ENCODE assay signal across 8 mouse cellular contexts in the genomic region with DNA sequence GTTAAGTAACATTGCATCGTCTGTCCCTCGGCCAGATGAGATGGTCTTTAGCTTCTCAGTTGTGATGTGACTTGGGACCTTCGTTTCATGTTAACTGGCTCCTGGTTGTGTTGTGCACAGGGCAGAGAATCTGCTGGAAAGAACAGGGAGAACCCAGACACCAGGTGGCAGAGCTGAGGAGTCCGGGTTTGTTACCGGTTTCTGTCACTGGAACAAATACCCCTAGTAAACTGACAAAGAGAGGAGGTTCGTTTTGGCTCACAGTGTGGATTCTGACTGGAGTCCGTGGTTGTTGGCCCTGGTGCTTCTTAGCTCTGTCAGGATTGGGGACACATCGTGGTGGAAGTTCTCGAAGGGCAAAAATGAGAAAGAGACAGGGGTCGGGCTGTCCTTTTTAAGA. TPM values are rescaled to one million over a fixed set of nuclear protein-coding genes. Genes with fewer than 3 reads are reported as not detected.
DNase-seq lines count a peak whose midpoint lies in the region; ATAC-seq and TF ChIP-seq lines count a peak whose summit lies in the region.

No protein-coding gene starts in this region.

- H3K4me3 ChIP-seq in lung, adult 2 months (replicated peaks; ENCODE audit: extremely low read depth, low read depth, low read length) = no peak overlapping the region
- H3K4me3 ChIP-seq in kidney, embryonic 15.5 days (replicated peaks) = peak overlapping the region; percentile 20; the same call in 1 of the 2 replicates
- no peak overlapping the region for H3K4me3 ChIP-seq in forebrain, embryonic 16.5 days (replicated peaks; ENCODE audit: low read length)

- 34% methylated on average over 10 of the region's 10 CpGs for WGBS in lung, adult 2 months
- WGBS in kidney, embryonic 15.5 days = 43% methylated on average over 10 of the region's 10 CpGs
- WGBS in forebrain, embryonic 16.5 days = 58% methylated on average over 10 of the region's 10 CpGs

- no peak for TF ChIP-seq POLR2A in lung, adult 2 months (IDR thresholded peaks at IDR 0.05; ENCODE audit: borderline replicate concordance, extremely low read depth, low read depth, low read length)

- no peak for ATAC-seq in kidney, embryonic 15.5 days (replicated peaks; ENCODE audit: low FRiP score)
- no peak for ATAC-seq in forebrain, embryonic 16.5 days

- no peaks in the 10 kb centered on the region for H3K27me3 ChIP-seq in kidney, embryonic 15.5 days
- peaks cover 21% of the 10 kb centered on the region for H3K27me3 ChIP-seq in forebrain, embryonic 16.5 days (replicated peaks; ENCODE audit: control insufficient read depth, insufficient read depth, low read length)

- H3K4me2 ChIP-seq in kidney, embryonic 15.5 days = peak overlapping the region; percentile 45
- no peak overlapping the region for H3K4me2 ChIP-seq in forebrain, embryonic 16.5 days (ENCODE audit: low read length)

- DNase-seq in adrenal gland, postnatal 10 days = peak; percentile 70
- DNase-seq in adrenal gland, postnatal 4 days (ENCODE audit: low spot score in 2 of 2) = no peak
- peak; percentile 43 to 54 for DNase-seq in lung, adult 18-20 months
- no peak for DNase-seq in lung, adult 2 months
- DNase-seq in right cerebral cortex, postnatal 25 days = peak; percentile 39
- no peak for DNase-seq in natural killer cell, adult 2 months (ENCODE audit: low spot score in 2 of 2)

- TF ChIP-seq CTCF in lung, adult 2 months (IDR thresholded peaks at IDR 0.05; ENCODE audit: insufficient read depth, low read length) = no peak

- H3K27ac ChIP-seq in kidney, embryonic 15.5 days = peak overlapping the region; percentile 41
- H3K27ac ChIP-seq in forebrain, embryonic 16.5 days (ENCODE audit: low read length) = no peak overlapping the region

- no peaks in the 10 kb centered on the region for H3K9me3 ChIP-seq in kidney, embryonic 15.5 days (replicated peaks)
- H3K9me3 ChIP-seq in forebrain, embryonic 16.5 days (ENCODE audit: control insufficient read depth, low read length) = no peaks in the 10 kb centered on the region

- no peaks in the 10 kb centered on the region for H3K36me3 ChIP-seq in kidney, embryonic 15.5 days
- no peaks in the 10 kb centered on the region for H3K36me3 ChIP-seq in forebrain, embryonic 16.5 days (ENCODE audit: control insufficient read depth, insufficient read depth)

- H3K4me1 ChIP-seq in lung, adult 2 months (ENCODE audit: control insufficient read depth, insufficient read depth, low read length) = peaks cover 10% of the 10 kb centered on the region; the same call in 1 of the 2 replicates
- H3K4me1 ChIP-seq in kidney, embryonic 15.5 days = peaks cover 62% of the 10 kb centered on the region
- peaks cover 18% of the 10 kb centered on the region for H3K4me1 ChIP-seq in forebrain, embryonic 16.5 days (replicated peaks; ENCODE audit: control insufficient read depth, insufficient read depth, low read length)

- H3K9ac ChIP-seq in kidney, embryonic 15.5 days = no peak overlapping the region
- H3K9ac ChIP-seq in forebrain, embryonic 16.5 days (replicated peaks; ENCODE audit: low read depth, low read length) = no peak overlapping the region

RNA-seq across cellular contexts. Expression of gene Itga9, which starts 3.6 kb away (rescaled TPM):
- total RNA-seq in adrenal gland, postnatal 10 days (2021) = 10 to 100 TPM; 41.6 to 56.8 TPM
- total RNA-seq in adrenal gland, postnatal 4 days (2021) = 100 to 1,000 TPM in 1 of 2 experiments, 10 to 100 TPM in 1; 97.8 to 111 TPM
- polyA plus RNA-seq in lung, adult 2 months (2012; rRNA removed) = 54.0 and 66.2 TPM in 2 replicates
- polyA plus RNA-seq in kidney, embryonic 15.5 days (2015; fragmentation: Nextera tagmentation; extraction: Ambion mirVana) = 25.8 and 26.1 TPM in 2 replicates
- 0.73 and 1.2 TPM in 2 replicates for polyA plus RNA-seq in forebrain, embryonic 16.5 days (2015; fragmentation: Nextera tagmentation; extraction: Ambion mirVana)

Comparison
In these comparisons a context has a peak if more than half of its experiments do, and no peak if none do; other contexts are left out.
1. DNase-seq: peak in adrenal gland, postnatal 10 days (single experiment), lung, adult 18-20 months (2 of 2) and right cerebral cortex, postnatal 25 days (single experiment); none in adrenal gland, postnatal 4 days (0 of 2), lung, adult 2 months (single experiment) and natural killer cell, adult 2 months (0 of 2).
2. RNA of gene Itga9, which starts 3.6 kb away (polyA plus RNA-seq): 54.0 to 66.2 TPM in lung, adult 2 months and 25.8 to 26.1 TPM in kidney, embryonic 15.5 days; 0.73 to 1.2 TPM in forebrain, embryonic 16.5 days; every median in the first group is over 10 times any median in the second.